Mouse (Mus musculus): ENCODE results near the gene Cpm.

DNA sequence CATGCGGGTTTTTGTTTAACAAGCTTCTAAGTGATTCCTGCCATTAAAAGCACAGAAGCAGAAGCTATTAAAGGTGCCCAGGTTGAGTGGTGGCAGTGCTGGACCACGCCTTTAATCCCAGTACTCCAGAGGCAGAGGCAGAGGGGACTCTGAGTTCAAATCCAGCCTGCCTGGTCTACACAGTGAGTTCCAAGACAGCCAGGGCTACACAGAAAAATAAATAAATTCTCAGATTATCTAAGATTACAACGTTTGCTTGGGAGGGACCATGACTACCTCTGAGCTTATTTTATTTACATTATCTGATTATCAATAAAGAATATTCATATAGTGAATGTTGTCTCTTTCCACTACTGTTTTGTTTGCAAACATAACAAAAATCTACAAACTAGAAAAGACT is 57.7 kb downstream of the Cpm start:
- TF ChIP-seq HCFC1 (IDR thresholded peaks at IDR 0.05; ENCODE audit: borderline replicate concordance, insufficient read depth, low read length) (no peak), MAFK (IDR thresholded peaks at IDR 0.05; ENCODE audit: insufficient read depth, low read depth, low read length) (no peak), ZNF384 (IDR thresholded peaks at IDR 0.05; ENCODE audit: low read depth, low read length) (no peak), CHD2 (IDR thresholded peaks at IDR 0.05; ENCODE audit: low read depth, low read length) (no peak), ZC3H11A (IDR thresholded peaks at IDR 0.05; ENCODE audit: borderline replicate concordance, low read depth, low read length) (no peak)
